Mouse (Mus musculus) induced T-regulatory cell, adult 2 months (primary cell): ENCODE measurements around the gene 4930518I15Rik.
A peak's percentile ranks its signal among the peaks of the same experiment; 100 is the strongest.
"Not testable (repeated sequence)": the region's sequence is repeated elsewhere in the genome, so short reads cannot be mapped to it uniquely, and the experiment has no call there.

ENCODE experiments used
- DNase-seq: peaks from one replicate; pipeline ENCODE4 v3.0.0-alpha.2; 2012; ENCODE audit warnings: low read depth

The 4930518I15Rik gene

GRCm38 (mm10) chr2:156857835-156858234 lies at the start of gene 4930518I15Rik:
TSS of gene 4930518I15Rik (minus strand) at chr2:156857946.
- no peak for DNase-seq

DNA sequence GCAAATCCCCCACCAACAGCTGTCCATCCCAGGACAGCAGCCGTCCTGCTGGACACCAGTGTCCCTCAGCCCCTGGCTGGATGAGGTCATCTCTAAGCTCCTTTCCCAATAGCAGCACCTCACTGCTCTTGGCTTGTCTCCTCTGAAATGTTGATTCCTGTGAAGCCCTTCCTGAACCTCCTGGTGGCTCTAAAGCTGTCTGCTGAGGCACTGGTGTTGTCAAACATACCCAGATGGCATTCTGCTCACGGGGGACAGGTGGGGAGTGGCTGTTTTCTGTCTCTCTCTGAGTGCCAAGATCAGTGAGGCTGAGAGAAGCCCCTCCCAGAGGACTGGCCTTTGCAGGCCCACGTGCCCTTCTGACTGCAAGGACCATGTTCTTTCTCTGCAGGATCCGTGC lies 48.2 kb upstream of the 4930518I15Rik start:
- DNase-seq, result not testable (repeated sequence)

DNA sequence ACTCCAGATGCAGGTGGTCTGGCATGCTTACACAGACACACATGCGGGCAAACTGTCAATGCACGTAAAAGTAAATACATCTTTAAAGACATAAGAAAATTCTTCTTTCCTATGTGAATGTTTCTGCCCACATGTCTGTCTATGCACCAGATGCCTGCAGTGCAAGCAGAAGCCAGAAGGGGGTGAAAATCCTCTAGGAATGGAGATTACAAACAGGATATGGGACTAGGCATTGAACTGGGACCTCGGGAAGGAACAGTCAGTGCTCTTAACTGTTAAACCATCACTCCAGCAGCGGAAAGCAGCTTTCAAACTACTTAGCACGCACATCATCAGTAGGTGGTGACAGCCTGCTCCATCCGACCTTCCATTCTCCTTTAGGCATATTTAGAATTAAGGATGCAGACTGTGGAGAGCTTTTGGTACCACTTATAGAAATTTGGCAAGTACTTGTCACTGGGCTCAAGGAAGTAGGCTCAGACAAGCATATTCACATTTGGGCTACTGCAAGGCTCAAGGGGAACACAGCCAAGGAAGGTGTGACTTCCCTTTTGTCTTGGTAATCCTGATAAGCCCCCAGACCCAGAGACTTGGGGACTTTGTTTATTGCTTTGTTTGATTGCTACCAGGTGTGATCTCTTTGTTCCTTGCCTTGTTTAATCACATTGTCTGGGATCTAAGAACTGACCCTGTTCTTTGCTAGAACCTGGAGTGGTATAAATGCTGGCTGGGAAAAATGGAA lies 47.4 kb upstream of the 4930518I15Rik start:
- no peak for DNase-seq

DNA sequence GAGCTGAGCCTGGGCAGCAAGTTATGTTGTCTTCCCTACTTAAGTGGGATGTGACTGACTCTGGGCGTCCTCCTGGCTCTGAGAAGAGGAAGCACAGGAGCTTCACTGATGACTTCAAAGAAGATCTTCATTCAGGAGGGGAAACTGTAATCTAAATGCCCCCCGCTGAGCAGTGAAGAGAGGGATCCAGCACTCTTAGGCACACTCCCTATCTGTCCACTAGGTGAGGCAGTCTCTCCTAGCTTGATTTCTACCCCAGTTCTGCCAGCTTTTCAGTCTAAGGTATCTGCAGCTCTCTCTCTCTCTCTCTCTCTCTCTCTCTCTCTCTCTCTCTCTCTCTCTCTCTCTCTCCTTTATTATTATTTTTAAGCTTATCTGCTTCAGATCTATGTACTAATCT lies 45.6 kb upstream of the 4930518I15Rik start:
- peak; percentile 21 for DNase-seq

GRCm38 (mm10) chr2:156902411-156902810 lies 44.7 kb upstream of the 4930518I15Rik start:
- not testable (repeated sequence) for DNase-seq

DNA sequence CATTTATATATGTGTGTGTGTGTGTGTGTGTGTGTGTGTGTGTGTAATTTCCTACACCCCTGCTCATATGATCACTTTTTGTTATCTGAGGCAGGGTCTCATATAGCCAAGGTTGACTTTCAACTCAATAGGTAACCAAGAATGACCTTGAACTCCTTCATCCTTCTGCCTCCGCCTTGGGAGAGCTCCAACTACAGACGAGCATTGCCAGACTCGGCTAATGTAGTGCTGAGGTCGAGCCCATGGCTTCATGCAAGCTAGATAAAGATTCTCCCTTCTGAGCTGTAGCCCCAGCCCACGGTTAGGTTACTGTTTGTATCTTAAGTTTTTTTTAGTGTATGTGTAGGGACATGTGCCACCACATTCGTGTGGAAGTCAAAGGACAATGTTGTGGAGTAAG lies 44.1 kb upstream of the 4930518I15Rik start:
- DNase-seq, result no peak

DNA sequence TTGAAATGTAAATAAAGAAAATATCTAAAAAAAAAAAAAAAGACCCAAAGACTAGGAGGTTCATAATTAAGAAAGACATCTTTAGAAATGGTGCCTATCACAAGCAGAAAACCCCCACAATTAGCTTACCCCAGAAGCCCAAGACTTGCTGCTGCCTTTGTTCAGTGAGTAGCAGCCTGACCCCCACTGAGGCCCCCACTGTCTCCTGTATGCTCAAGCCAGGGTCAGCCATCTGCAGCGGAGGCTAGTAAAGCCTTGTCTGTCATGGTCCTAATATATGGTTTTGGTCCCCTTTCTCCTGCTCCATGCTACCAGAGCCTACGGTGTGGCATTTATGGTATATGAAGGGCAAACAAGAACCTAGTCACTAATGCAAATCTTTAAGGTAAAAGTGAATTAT lies 43.6 kb upstream of the 4930518I15Rik start:
- no peak for DNase-seq

DNA sequence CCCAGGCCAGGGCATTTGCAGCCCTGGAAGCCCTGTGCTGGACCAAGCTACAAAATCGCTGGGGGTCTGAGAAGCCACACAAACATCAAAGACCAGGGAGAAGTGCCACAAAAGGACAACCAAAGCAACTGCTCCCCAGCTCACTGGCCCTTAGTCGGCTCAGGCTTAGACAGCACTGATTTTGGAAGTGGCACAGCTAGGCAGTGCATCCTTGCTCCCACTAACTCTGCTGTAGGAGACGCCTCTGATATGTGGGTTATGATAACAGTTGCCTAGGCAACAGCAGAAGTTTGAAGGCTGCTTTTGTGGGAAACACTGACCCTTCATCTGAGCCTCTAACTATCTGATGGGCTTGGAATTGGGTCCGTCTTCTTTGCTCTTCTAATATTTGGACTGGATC lies 41.4 kb upstream of the 4930518I15Rik start:
- no peak for DNase-seq

- DNase-seq, result no peak
These were observed 40.6 kb upstream of the 4930518I15Rik start for GRCm38 (mm10) chr2:156898374-156898773.

GRCm38 (mm10) chr2:156897034-156897433 lies 39.3 kb upstream of the 4930518I15Rik start:
- DNase-seq, result no peak

GRCm38 (mm10) chr2:156896384-156896914 lies 38.7 kb upstream of the 4930518I15Rik start:
- DNase-seq, result no peak

- no peak for DNase-seq
These were observed 36.9 kb upstream of the 4930518I15Rik start for GRCm38 (mm10) chr2:156894496-156895265.

DNA sequence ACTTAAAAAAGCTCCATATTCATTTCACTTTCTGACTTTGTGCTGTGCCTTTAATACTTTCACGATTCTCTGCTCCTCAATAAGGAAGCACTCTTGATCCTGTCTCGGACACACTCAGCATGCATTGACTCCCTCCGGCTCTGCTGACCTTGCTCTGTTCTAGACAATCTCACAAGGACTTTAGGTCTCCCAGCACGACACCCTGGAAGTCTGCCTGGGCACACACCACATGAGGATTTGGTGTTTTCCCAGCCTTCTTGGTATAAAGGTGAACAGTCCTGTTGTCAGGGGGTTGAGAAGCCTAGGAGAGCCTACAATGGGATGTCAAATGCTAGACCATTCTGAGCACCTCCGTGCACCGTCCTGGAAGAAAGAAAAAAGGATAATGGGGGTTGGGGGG lies 35.1 kb upstream of the 4930518I15Rik start:
- DNase-seq, result no peak

- DNase-seq, result no peak
These were observed 34.5 kb upstream of the 4930518I15Rik start for GRCm38 (mm10) chr2:156892240-156892639.

DNA sequence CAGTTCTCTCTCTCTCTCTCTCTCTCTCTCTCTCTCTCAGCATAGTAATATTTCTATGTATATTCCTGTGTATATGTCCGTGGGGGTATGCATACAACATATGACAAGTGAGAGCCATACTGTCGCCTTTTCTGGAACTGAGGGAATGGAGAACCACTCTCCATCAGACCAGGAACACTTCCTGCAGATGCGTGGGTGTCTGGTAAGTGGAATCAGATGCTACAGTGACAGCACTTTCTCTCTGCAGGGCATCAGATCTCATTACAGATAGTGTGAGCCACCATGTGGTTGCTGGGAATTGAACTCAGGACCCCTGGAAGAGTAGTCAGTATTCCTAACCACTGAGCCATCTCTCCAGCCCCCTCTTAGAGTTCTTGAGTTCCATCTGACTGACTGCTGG lies 30.7 kb upstream of the 4930518I15Rik start:
- DNase-seq, result no peak

DNA sequence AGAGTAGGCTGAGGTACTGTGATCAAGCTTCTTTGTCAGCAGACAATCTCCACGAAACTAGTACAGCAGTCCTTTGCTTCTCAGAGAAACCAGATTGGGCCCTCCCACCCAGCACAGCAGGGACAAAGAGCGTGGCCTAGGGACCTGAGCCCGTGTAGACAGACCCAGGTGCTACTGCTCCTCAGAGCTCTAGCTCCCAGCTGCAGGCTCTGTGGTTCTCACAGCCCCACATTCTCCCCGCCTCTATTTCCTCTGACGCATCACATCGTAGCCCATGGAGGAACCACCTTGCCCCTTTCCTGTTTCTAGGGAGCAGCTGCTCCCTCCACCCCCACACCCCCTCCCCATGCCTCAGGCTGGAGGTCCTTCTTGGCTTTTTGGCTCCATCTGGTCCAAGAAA lies 29.3 kb upstream of the 4930518I15Rik start, which contains the start of gene Sla2:
Gene Sla2 (minus strand): TSS at position 176 of the 400 bp plus-strand sequence.
- DNase-seq, result peak; percentile 86

GRCm38 (mm10) chr2:156886084-156886631 lies 28.4 kb upstream of the 4930518I15Rik start:
- peak; percentile 56 for DNase-seq

DNA sequence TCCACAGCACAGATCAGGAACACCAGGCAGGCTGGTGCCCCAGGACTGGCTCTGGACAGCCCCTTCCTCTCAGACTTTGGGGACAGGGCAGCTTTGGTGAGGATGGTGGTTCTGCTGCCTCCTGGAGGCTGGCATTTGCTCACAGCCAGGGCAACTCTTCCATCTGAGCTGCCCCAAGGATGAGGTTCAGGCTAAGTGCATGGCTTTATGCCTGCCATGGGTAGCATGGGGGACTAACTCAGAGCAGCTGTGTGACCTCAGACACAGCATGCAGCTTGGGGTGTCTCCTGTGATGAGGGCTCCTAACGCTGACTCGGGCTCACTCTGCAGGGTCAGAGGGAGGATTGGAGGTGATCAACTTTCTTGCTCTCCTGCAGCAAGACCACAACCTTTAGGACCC lies 27.9 kb upstream of the 4930518I15Rik start:
- peak; percentile 35 for DNase-seq

DNA sequence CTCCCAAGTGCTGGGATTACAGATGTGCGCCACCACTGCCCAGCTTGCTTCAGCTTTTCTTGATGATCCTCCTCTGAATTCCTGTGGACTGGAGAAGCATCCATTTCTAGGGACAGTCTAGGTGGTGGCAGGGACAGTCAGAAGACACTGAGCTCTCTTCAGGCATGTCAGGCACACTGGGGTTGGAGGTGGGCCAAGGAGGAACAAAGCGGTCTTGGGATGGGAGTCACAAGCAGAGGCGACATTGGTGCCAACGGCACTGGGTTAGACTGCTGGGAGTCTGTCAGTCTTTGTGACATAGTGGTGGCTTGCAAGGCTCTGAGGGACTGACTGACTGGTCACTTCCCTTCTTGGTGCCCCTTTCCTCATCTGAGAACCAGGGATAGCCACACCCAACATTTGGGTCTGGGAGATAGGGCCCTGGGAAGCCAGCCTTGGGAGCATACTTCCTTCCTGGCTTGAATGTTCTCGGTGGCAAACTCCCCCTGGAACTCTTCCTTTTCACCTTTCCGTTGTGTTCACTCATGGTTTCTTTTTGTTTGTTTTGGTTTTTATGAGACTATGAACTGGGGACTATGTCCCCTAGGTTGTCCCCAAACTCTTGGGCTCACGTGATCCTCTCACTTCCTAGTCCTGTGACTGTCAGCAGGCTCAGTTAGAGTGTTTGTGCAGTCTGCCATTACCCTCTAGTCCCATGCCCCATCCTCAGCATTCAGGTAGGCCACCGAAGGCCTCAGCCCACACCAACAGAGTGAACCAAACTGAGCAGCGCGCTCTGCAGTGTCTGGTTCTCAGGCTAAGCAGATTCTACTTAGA lies 26.9 kb upstream of the 4930518I15Rik start:
- peak; percentile 38 for DNase-seq

- peak; percentile 84 for DNase-seq
These were observed 24.8 kb upstream of the 4930518I15Rik start for GRCm38 (mm10) chr2:156882431-156883001.

DNA sequence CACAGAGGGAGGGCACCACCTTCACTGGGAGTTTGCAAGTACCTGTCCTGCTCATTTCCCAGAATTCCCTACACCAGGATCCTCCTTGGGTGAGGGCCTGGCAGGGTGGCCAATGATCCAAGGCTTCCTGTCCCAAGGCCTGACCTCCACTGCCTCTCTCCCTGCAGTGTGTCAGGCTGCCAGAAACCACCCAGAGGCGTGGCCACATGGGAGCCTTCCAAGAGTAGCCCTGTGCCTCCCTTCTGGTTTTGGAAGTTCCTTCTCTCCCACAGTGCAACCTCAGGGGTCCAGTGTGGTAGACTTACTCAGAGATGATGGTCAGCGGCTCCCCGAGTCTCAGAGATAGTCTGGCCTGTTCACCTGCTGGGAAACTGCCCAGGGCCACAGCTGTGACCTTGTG lies 21.8 kb upstream of the 4930518I15Rik start:
- DNase-seq, result no peak
